In genomic region chr7:6891206-6891605, GRCm38 (mm10) we compare ENCODE assay signal across 20 mouse cellular contexts.
DNase-seq lines count a peak whose midpoint lies in the region; ATAC-seq and TF ChIP-seq lines count a peak whose summit lies in the region.
"Had no signal": no experiment of that assay in that cellular context is flagged by ENCODE, and none has a peak within 500 bp of the region (broad histone marks: within the 10 kb centered on the region; RNA-seq: fewer than 3 reads in every experiment).

No protein-coding gene starts in this region.

- WGBS in hindbrain, postnatal 0 days: 46% methylated on average over 3 of the region's 3 CpGs
- WGBS in hindbrain, embryonic 10.5 days: 63% methylated on average over 3 of the region's 3 CpGs
- WGBS in neural tube, embryonic 14.5 days: 50% methylated on average over 3 of the region's 3 CpGs
- WGBS in forebrain, embryonic 13.5 days: 48% methylated on average over 3 of the region's 3 CpGs
- 50% methylated on average over 3 of the region's 3 CpGs for WGBS in midbrain, embryonic 15.5 days

- H3K4me3 ChIP-seq in hindbrain, postnatal 0 days (ENCODE audit: low read length): no peak overlapping the region
- H3K4me3 ChIP-seq in hindbrain, embryonic 10.5 days: no peak overlapping the region
- no peak overlapping the region for H3K4me3 ChIP-seq in neural tube, embryonic 14.5 days (ENCODE audit: low read depth, low read length)
- H3K4me3 ChIP-seq in forebrain, embryonic 13.5 days: no peak overlapping the region
- no peak overlapping the region for H3K4me3 ChIP-seq in midbrain, embryonic 15.5 days
- H3K4me3 ChIP-seq: embryonic facial prominence, embryonic 10.5 days; heart, adult 2 months; midbrain, embryonic 12.5 days; neural tube, embryonic 12.5 days had no signal

- no peak for ATAC-seq in hindbrain, postnatal 0 days
- peak; percentile 29; the same call in 1 of the 2 replicates for ATAC-seq in neural tube, embryonic 14.5 days (ENCODE audit: low read depth)
- ATAC-seq in forebrain, embryonic 13.5 days: peak; percentile 47; the same call in 1 of the 2 replicates
- ATAC-seq in midbrain, embryonic 15.5 days (replicated peaks): peak; percentile 64
- ATAC-seq: inflammation-experienced regulatory T-cells, adult 6 months; lung, postnatal 0 days had no signal

- peak overlapping the region; percentile 1; the same call in 1 of the 2 replicates for H3K27ac ChIP-seq in hindbrain, postnatal 0 days
- H3K27ac ChIP-seq in hindbrain, embryonic 10.5 days: no peak overlapping the region
- no peak overlapping the region for H3K27ac ChIP-seq in neural tube, embryonic 14.5 days (ENCODE audit: low read depth, low read length)
- no peak overlapping the region; the same call in 1 of the 2 replicates for H3K27ac ChIP-seq in forebrain, embryonic 13.5 days
- H3K27ac ChIP-seq in midbrain, embryonic 15.5 days: peak overlapping the region; percentile 60
- H3K27ac ChIP-seq: embryonic facial prominence, embryonic 10.5 days; heart, adult 2 months; midbrain, embryonic 12.5 days; neural tube, embryonic 12.5 days; stomach, postnatal 0 days had no signal

- H3K9me3 ChIP-seq in hindbrain, postnatal 0 days (ENCODE audit: low read length): no peaks in the 10 kb centered on the region
- no peaks in the 10 kb centered on the region for H3K9me3 ChIP-seq in hindbrain, embryonic 10.5 days
- H3K9me3 ChIP-seq in neural tube, embryonic 14.5 days (ENCODE audit: control insufficient read depth, low read length): no peaks in the 10 kb centered on the region
- H3K9me3 ChIP-seq in forebrain, embryonic 13.5 days (replicated peaks): no peaks in the 10 kb centered on the region
- H3K9me3 ChIP-seq in midbrain, embryonic 15.5 days: no peaks in the 10 kb centered on the region
- H3K9me3 ChIP-seq: embryonic facial prominence, embryonic 10.5 days; G1E; midbrain, embryonic 12.5 days; neural tube, embryonic 12.5 days had no signal

- no peak for TF ChIP-seq CTCF in hindbrain, postnatal 0 days (IDR thresholded peaks at IDR 0.05; ENCODE audit: low read depth)

- no peaks in the 10 kb centered on the region for H3K36me3 ChIP-seq in hindbrain, postnatal 0 days (ENCODE audit: insufficient read depth, low read length)
- H3K36me3 ChIP-seq in hindbrain, embryonic 10.5 days: no peaks in the 10 kb centered on the region
- H3K36me3 ChIP-seq in neural tube, embryonic 14.5 days (ENCODE audit: control insufficient read depth, insufficient read depth, low read length): no peaks in the 10 kb centered on the region
- H3K36me3 ChIP-seq in forebrain, embryonic 13.5 days (ENCODE audit: poor library complexity, severe bottlenecking): no peaks in the 10 kb centered on the region
- no peaks in the 10 kb centered on the region for H3K36me3 ChIP-seq in midbrain, embryonic 15.5 days (replicated peaks)
- H3K36me3 ChIP-seq: embryonic facial prominence, embryonic 10.5 days; G1E; midbrain, embryonic 12.5 days; neural tube, embryonic 12.5 days had no signal

- H3K9ac ChIP-seq in hindbrain, postnatal 0 days (replicated peaks; ENCODE audit: low read length): no peak overlapping the region
- H3K9ac ChIP-seq in neural tube, embryonic 14.5 days (replicated peaks; ENCODE audit: low read depth, low read length): no peak overlapping the region
- no peak overlapping the region for H3K9ac ChIP-seq in forebrain, embryonic 13.5 days
- H3K9ac ChIP-seq in midbrain, embryonic 15.5 days: no peak overlapping the region
- H3K9ac ChIP-seq: midbrain, embryonic 12.5 days; neural tube, embryonic 12.5 days had no signal

- peak; percentile 72 for DNase-seq in hindbrain, postnatal 0 days (ENCODE audit: low spot score)
- DNase-seq in hindbrain, embryonic 10.5 days (ENCODE audit: low spot score): no peak
- DNase-seq in neural tube, embryonic 10.5 days (ENCODE audit: extremely low spot score, low spot score): no peak
- DNase-seq in embryo, embryonic 11 days: no peak
- no peak for DNase-seq in spleen, postnatal 14 days (ENCODE audit: low spot score in 2 of 2)
- DNase-seq: adrenal gland, adult 8-10 months; cerebellum, adult 9-11 months; heart, adult 2 months; thymus, postnatal 25 days had no signal

- no peak overlapping the region for H3K4me2 ChIP-seq in hindbrain, postnatal 0 days (ENCODE audit: low read depth, low read length)
- no peak overlapping the region for H3K4me2 ChIP-seq in neural tube, embryonic 14.5 days (ENCODE audit: low read depth, low read length)
- no peak overlapping the region for H3K4me2 ChIP-seq in forebrain, embryonic 13.5 days
- no peak overlapping the region for H3K4me2 ChIP-seq in midbrain, embryonic 15.5 days
- H3K4me2 ChIP-seq: liver, embryonic 11.5 days; midbrain, embryonic 12.5 days; neural tube, embryonic 12.5 days had no signal

- H3K4me1 ChIP-seq in hindbrain, postnatal 0 days (ENCODE audit: insufficient read depth, low read length): no peaks in the 10 kb centered on the region
- H3K4me1 ChIP-seq in hindbrain, embryonic 10.5 days (replicated peaks): peaks cover 5% of the 10 kb centered on the region; the same call in 1 of the 2 replicates
- H3K4me1 ChIP-seq in neural tube, embryonic 14.5 days (ENCODE audit: control insufficient read depth, insufficient read depth, low read length): no peaks in the 10 kb centered on the region; the same call in 1 of the 2 replicates
- peaks cover 14% of the 10 kb centered on the region; the same call in 1 of the 2 replicates for H3K4me1 ChIP-seq in forebrain, embryonic 13.5 days
- H3K4me1 ChIP-seq in midbrain, embryonic 15.5 days: peaks cover 25% of the 10 kb centered on the region
- H3K4me1 ChIP-seq: neural tube, embryonic 12.5 days had no signal

- no peaks in the 10 kb centered on the region for H3K27me3 ChIP-seq in hindbrain, postnatal 0 days (ENCODE audit: insufficient read depth, low read length)
- H3K27me3 ChIP-seq in hindbrain, embryonic 10.5 days (ENCODE audit: insufficient read depth, poor library complexity, severe bottlenecking): no peaks in the 10 kb centered on the region
- no peaks in the 10 kb centered on the region for H3K27me3 ChIP-seq in neural tube, embryonic 14.5 days (ENCODE audit: control insufficient read depth, insufficient read depth, low read length)
- H3K27me3 ChIP-seq in forebrain, embryonic 13.5 days: no peaks in the 10 kb centered on the region
- H3K27me3 ChIP-seq in midbrain, embryonic 15.5 days (replicated peaks): no peaks in the 10 kb centered on the region
- H3K27me3 ChIP-seq: midbrain, embryonic 12.5 days; neural tube, embryonic 12.5 days had no signal

Comparison
In these comparisons a context has a peak if more than half of its experiments do, and no peak if none do; other contexts are left out.
1. H3K27ac ChIP-seq: peak in hindbrain, postnatal 0 days (single experiment) and midbrain, embryonic 15.5 days (single experiment); none in hindbrain, embryonic 10.5 days (single experiment), neural tube, embryonic 14.5 days (single experiment) and forebrain, embryonic 13.5 days (single experiment).